Mouse (Mus musculus) intestine, embryonic 14.5 days (tissue): ENCODE data around the gene Plekhm3. TPM values are rescaled to one million over a fixed set of nuclear protein-coding genes. Genes with fewer than 3 reads are reported as not detected.
A peak's percentile ranks its signal among the peaks of the same experiment; 100 is the strongest.

Experiments
- ATAC-seq: fragments of 200-750 bp; cut with Nextera tagmentation; replicated peaks from 2 replicates; pipeline ENCODE4 v1.8.0; 2017; ENCODE audit warnings: low read depth, moderate number of reproducible peaks, moderate TSS enrichment, moderate library complexity; ENCODE audit not compliant: low FRiP score, low TSS enrichment
- DNase-seq: peaks from one replicate; pipeline ENCODE4 v3.0.0-alpha.2; 2018; ENCODE audit warnings: low spot score
- H3K27ac ChIP-seq: fragments of 300-500 bp; sonication (generic); 2 replicates; pipeline ENCODE4 v1.5.1; 2014; ENCODE audit warnings: low read depth, mild to moderate bottlenecking, control low read depth
- H3K27me3 ChIP-seq: fragments of 300-500 bp; sonication (generic); replicated peaks from 2 replicates; pipeline ENCODE4 v1.6.1; 2014; ENCODE audit warnings: low read length, control low read depth; ENCODE audit not compliant: control insufficient read depth, insufficient read depth
- H3K36me3 ChIP-seq: fragments of 300-500 bp; sonication (generic); 2 replicates; pipeline ENCODE4 v1.6.1; 2014; ENCODE audit warnings: low read length, control low read depth; ENCODE audit not compliant: control insufficient read depth, insufficient read depth
- H3K4me1 ChIP-seq: fragments of 300-500 bp; sonication (generic); replicated peaks from 2 replicates; pipeline ENCODE4 v1.6.1; 2014; ENCODE audit warnings: low read length, control low read depth, mixed read lengths; ENCODE audit not compliant: control insufficient read depth, insufficient read depth
- H3K4me2 ChIP-seq: fragments of 300-500 bp; sonication (generic); 2 replicates; pipeline ENCODE4 v1.6.1; 2014; ENCODE audit warnings: low read length
- H3K4me3 ChIP-seq: fragments of 300-500 bp; sonication (generic); 2 replicates; pipeline ENCODE4 v1.5.1; 2014; ENCODE audit warnings: low read depth, low read length, control low read depth, mixed read lengths
- H3K9ac ChIP-seq: fragments of 300-500 bp; sonication (generic); 2 replicates; pipeline ENCODE4 v1.6.1; 2014; ENCODE audit warnings: mild to moderate bottlenecking, low read length
- H3K9me3 ChIP-seq: fragments of 300-500 bp; sonication (generic); 2 replicates; pipeline ENCODE4 v1.6.1; 2016; ENCODE audit warnings: low read length, control low read depth; ENCODE audit not compliant: control insufficient read depth
- WGBS: fragments of 180-500 bp; shearing (Covaris S2); extraction: QIAGEN DNeasy Blood & Tissue Kit; methylation state at CpG from one replicate; pipeline ENCODE4 v1.1.7; 2014; 5-methylcytosine and 5-hydroxymethylcytosine counted together
- polyA plus RNA-seq: library from polyadenylated mRNA; unstranded; fragments of >200 nt; fragmentation: Nextera tagmentation; extraction: Ambion mirVana; gene quantifications from 2 replicates; pipeline ENCODE4 v1.2.1, GENCODE M21; 2014

Gene Plekhm3
- polyA plus RNA-seq, 1 experiment from 2014 or later: 8.2 TPM

DNA sequence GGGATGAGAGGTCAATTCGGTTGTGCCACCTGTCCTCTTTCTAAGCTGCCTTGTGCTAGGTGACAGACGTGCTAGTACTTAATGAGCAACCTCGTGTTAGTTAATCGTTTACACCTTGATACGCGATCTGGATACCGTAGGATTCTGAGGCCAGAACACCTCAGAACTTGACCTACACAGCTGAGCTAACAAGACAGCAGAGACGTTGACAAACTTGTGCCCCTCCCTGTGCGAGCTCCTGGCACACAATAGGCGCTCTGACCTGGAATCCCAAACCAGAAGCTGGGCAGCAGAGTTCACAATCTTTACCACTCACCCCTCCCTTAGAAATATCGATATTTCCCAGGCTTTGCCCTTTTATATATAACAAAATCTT lies 218.5 kb downstream of the Plekhm3 start:
- Histone ChIP-seq H3K36me3 (no peaks in the 10 kb centered on the region), H3K4me3 (peak overlapping the region; percentile 72), H3K27me3 (peaks cover 7% of the 10 kb centered on the region; the same call in 1 of the 2 replicates), H3K4me1 (peaks cover 10% of the 10 kb centered on the region), H3K4me2 (peak overlapping the region; percentile 94), H3K27ac (peak overlapping the region; percentile 17), H3K9me3 (no peaks in the 10 kb centered on the region), H3K9ac (0 out of 2 replicates have a peak overlapping the region, but pooled peaks have one; percentile 22)
- DNase-seq (no peak), ATAC-seq (peak; percentile 37)
- under 1% methylated on average over 11 of the region's 11 CpGs for WGBS

GRCm38 (mm10) chr1:64737502-64738179 lies 219.0 kb downstream of the Plekhm3 start, which contains the start of gene Fzd5:
Gene Fzd5, minus strand, starts transcription at chr1:64737751.
- Histone ChIP-seq H3K36me3 (no peaks in the 10 kb centered on the region), H3K9ac (peak within 1 kb of the TSS; percentile 40), H3K27ac (peak within 1 kb of the TSS; percentile 69), H3K4me1 (peaks cover 10% of the 10 kb centered on the region), H3K4me2 (peak within 1 kb of the TSS; percentile 94), H3K9me3 (no peaks in the 10 kb centered on the region), H3K27me3 (peaks cover 7% of the 10 kb centered on the region; the same call in 1 of the 2 replicates), H3K4me3 (peak within 1 kb of the TSS; percentile 72)
- 1% methylated on average over 51 of the region's 73 CpGs for WGBS
- DNase-seq: peak; percentile 96
- ATAC-seq: peak; percentile 96

GRCm38 (mm10) chr1:64736681-64737501 lies 219.7 kb downstream of the Plekhm3 start:
- WGBS: under 1% methylated on average over 55 of the region's 56 CpGs
- Histone ChIP-seq H3K9me3 (no peaks in the 10 kb centered on the region), H3K27ac (peak overlapping the region; percentile 69), H3K4me3 (peak overlapping the region; percentile 72), H3K27me3 (peaks cover 7% of the 10 kb centered on the region; the same call in 1 of the 2 replicates), H3K9ac (peak overlapping the region; percentile 40), H3K4me1 (peaks cover 13% of the 10 kb centered on the region), H3K36me3 (no peaks in the 10 kb centered on the region), H3K4me2 (peak overlapping the region; percentile 94)
- DNase-seq (peak; percentile 66), ATAC-seq (no peak; the same call in 1 of the 2 replicates)

Other genes starting within 250 kb of the Plekhm3 start
- 7.0 and 9.0 TPM in 2 replicates for gene Fzd5, start 219.1 kb downstream of the Plekhm3 start, polyA plus RNA-seq
- gene Akr1cl, start 75.9 kb upstream of the Plekhm3 start, polyA plus RNA-seq: 0.24 TPM in 1 of 2 replicates, not detected in the other
- gene Cryge, start 94.3 kb upstream of the Plekhm3 start, polyA plus RNA-seq: not detected in 2 replicates
- gene Crygd, start 106.6 kb upstream of the Plekhm3 start, polyA plus RNA-seq: not detected in 2 replicates
- not detected in 2 replicates for gene Crygc, start 116.9 kb upstream of the Plekhm3 start, polyA plus RNA-seq
- gene Crygb, start 125.5 kb upstream of the Plekhm3 start, polyA plus RNA-seq: not detected in 2 replicates
- not detected in 2 replicates for gene Cryga, start 146.5 kb upstream of the Plekhm3 start, polyA plus RNA-seq
- gene Gm28845, start 162.7 kb upstream of the Plekhm3 start, polyA plus RNA-seq: not detected in 2 replicates
- gene D630023F18Rik, start 166.4 kb upstream of the Plekhm3 start, polyA plus RNA-seq: 0.22 TPM in 1 of 2 replicates, not detected in the other
- gene Idh1, start 229.7 kb upstream of the Plekhm3 start, polyA plus RNA-seq: 196 and 199 TPM in 2 replicates
- gene Pikfyve, start 229.9 kb upstream of the Plekhm3 start, polyA plus RNA-seq: 13.6 and 15.5 TPM in 2 replicates